Mouse (Mus musculus) hindbrain, postnatal 0 days (tissue): ENCODE measurements at regions not wholly inside any gene's neighbourhood (a gene's known extent, or its start where the extent isn't known, plus 50 kb on each side); places are given as distances from the start of the nearest gene placed in this dataset.

Experiments
- ATAC-seq: fragments of 200-750 bp; cut with Nextera tagmentation; 2 replicates; pipeline ENCODE4 v1.8.0; 2017; ENCODE audit warnings: mild to moderate bottlenecking, moderate TSS enrichment, moderate library complexity
- DNase-seq: peaks from one replicate; pipeline ENCODE4 v3.0.0-alpha.2; 2015; ENCODE audit warnings: low spot score
- H3K27ac ChIP-seq: fragments of 300-500 bp; sonication (generic); 2 replicates; pipeline ENCODE4 v1.5.1; 2014; ENCODE audit warnings: mild to moderate bottlenecking
- H3K27me3 ChIP-seq: fragments of 300-500 bp; sonication (generic); 2 replicates; pipeline ENCODE4 v1.6.1; 2014; ENCODE audit warnings: low read length, mixed read lengths; ENCODE audit not compliant: insufficient read depth
- H3K36me3 ChIP-seq: fragments of 300-500 bp; sonication (generic); 2 replicates; pipeline ENCODE4 v1.6.1; 2014; ENCODE audit warnings: low read length, mixed read lengths; ENCODE audit not compliant: insufficient read depth
- H3K4me1 ChIP-seq: fragments of 300-500 bp; sonication (generic); 2 replicates; pipeline ENCODE4 v1.6.1; 2014; ENCODE audit warnings: antibody characterized with exemption, low read length, mixed read lengths; ENCODE audit not compliant: insufficient read depth
- H3K4me2 ChIP-seq: fragments of 300-500 bp; sonication (generic); 2 replicates; pipeline ENCODE4 v1.6.1; 2014; ENCODE audit warnings: low read depth, mild to moderate bottlenecking, low read length, moderate library complexity, mixed read lengths
- H3K4me3 ChIP-seq: fragments of 300-500 bp; sonication (generic); 2 replicates; pipeline ENCODE4 v1.5.1; 2014; ENCODE audit warnings: low read length
- H3K9ac ChIP-seq: fragments of 300-500 bp; sonication (generic); replicated peaks from 2 replicates; pipeline ENCODE4 v1.6.1; 2014; ENCODE audit warnings: mild to moderate bottlenecking, low read length, moderate library complexity, mixed read lengths
- H3K9me3 ChIP-seq: fragments of 300-500 bp; sonication (generic); 2 replicates; pipeline ENCODE4 v1.6.1; 2016; ENCODE audit warnings: low read length, mixed read lengths
- CTCF ChIP-seq: IDR thresholded peaks from 2 replicates; pipeline ENCODE4 v1.5.1; 2016; ENCODE audit warnings: antibody characterized with exemption, control low read depth, low read depth
- WGBS: fragments of 180-500 bp; shearing (Covaris S2); extraction: QIAGEN DNeasy Blood & Tissue Kit; methylation state at CpG from one replicate; pipeline ENCODE4 v1.1.7; 2014; 5-methylcytosine and 5-hydroxymethylcytosine counted together

DNA sequence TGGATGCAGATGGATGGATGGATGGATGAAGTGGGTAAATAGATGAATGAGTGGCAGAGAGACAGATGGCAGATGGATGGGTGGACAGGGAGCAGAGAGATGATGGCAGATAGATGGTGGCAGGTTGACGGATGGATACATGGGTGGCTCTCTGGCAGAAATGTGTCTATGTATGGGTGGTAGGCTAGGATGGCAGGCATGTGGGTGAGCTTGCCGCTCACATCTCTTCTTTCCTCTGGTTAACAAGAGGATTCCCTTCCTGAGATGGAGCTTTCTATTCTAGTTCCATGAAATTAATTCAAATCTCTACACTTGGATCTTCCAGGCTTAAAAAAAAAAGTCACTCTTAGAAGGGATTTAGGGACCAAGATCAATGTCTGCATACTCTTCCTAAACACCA lies 101.1 kb downstream of the Cyp26b1 start:
- Histone ChIP-seq H3K4me3 (no peak overlapping the region), H3K4me2 (no peak overlapping the region), H3K27me3 (no peaks in the 10 kb centered on the region), H3K9ac (no peak overlapping the region), H3K9me3 (no peaks in the 10 kb centered on the region), H3K4me1 (no peaks in the 10 kb centered on the region), H3K27ac (no peak overlapping the region), H3K36me3 (no peaks in the 10 kb centered on the region)
- 87% methylated on average over 2 of the region's 2 CpGs for WGBS
- ATAC-seq, result no peak
- no peak for DNase-seq
- TF ChIP-seq CTCF, result no peak

DNA sequence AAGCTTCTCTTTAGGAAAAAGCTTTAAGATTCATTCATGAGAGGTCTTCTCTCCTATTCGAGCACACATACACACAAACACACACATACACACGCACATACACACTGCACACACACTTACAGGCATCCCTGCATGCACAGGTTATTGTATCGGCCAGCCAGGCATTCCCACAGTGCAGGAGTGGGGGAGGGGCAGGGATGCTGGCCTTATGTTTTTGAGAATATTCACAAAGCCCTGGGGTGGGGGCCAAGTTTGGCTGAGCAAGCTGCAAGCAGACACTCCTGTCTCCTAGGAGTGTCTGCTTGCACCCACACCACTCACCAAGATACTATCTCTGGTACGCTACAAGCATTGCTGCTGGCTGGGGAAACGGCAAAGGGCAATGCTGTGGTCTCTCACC lies 102.6 kb downstream of the Cyp26b1 start:
- Histone ChIP-seq H3K4me1 (no peaks in the 10 kb centered on the region), H3K36me3 (no peaks in the 10 kb centered on the region), H3K4me3 (no peak overlapping the region), H3K9ac (no peak overlapping the region), H3K27ac (no peak overlapping the region), H3K4me2 (no peak overlapping the region), H3K27me3 (no peaks in the 10 kb centered on the region), H3K9me3 (no peaks in the 10 kb centered on the region)
- ATAC-seq (no peak), DNase-seq (no peak)
- no peak for TF ChIP-seq CTCF
- WGBS, result 68% methylated on average over 5 of the region's 5 CpGs

DNA sequence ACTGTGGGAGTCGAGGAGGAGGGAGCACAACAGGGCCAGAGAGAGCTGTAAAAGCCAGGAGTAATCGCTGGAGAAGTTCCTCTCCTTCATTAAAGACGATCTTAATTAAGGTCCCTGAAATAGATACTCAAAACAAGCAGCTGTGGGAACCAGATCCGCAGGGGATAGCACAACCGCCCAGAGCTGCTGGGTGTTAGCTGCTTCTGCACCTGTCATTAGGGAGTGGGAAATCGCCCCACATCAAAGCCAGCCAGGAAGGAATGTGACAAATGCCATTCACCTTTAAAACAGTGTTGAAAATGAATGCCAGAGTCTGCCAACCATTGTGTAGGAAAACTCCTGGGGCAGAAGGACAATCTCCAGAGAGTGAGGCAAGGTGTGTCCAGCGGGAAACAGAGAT lies 112.5 kb downstream of the Cyp26b1 start:
- H3K9me3 ChIP-seq, result no peaks in the 10 kb centered on the region
- H3K4me1 ChIP-seq, result peaks cover 5% of the 10 kb centered on the region
- no peaks in the 10 kb centered on the region for H3K36me3 ChIP-seq
- no peak for ATAC-seq
- no peak for TF ChIP-seq CTCF
- no peaks in the 10 kb centered on the region for H3K27me3 ChIP-seq
- no peak overlapping the region for H3K27ac ChIP-seq
- no peak overlapping the region for H3K9ac ChIP-seq
- H3K4me2 ChIP-seq, result no peak overlapping the region
- no peak overlapping the region for H3K4me3 ChIP-seq
- DNase-seq, result no peak
- WGBS, result 53% methylated on average over 7 of the region's 7 CpGs

GRCm38 (mm10) chr6:84477072-84477471 lies 116.6 kb downstream of the Cyp26b1 start:
- Histone ChIP-seq H3K4me3 (no peak overlapping the region), H3K4me2 (no peak overlapping the region), H3K9ac (no peak overlapping the region), H3K27me3 (no peaks in the 10 kb centered on the region), H3K9me3 (no peaks in the 10 kb centered on the region), H3K27ac (no peak overlapping the region), H3K4me1 (peaks cover 5% of the 10 kb centered on the region), H3K36me3 (no peaks in the 10 kb centered on the region)
- WGBS, result 35% methylated on average over 6 of the region's 6 CpGs
- ATAC-seq (peak; percentile 45; the same call in 1 of the 2 replicates), DNase-seq (no peak)
- no peak for TF ChIP-seq CTCF

DNA sequence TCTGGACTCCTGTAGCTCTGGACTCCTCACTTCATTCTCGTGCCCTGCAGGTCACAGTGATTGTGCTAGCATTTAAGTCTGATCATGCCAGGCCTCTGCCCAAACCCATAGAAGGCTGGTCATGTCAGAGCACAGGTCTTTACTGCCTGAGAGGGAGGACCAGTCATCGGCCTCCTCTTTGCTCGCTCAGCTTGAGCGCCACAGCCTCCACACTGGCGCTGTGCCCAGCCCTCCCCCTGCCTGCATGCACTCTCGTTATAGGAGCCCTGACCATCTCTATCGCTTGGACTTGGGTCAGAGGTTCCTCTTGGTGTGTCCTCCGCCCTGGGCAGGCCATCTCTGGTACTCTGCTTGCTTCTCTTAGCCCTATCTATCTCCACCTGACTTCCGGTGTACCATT lies 117.2 kb downstream of the Cyp26b1 start:
- WGBS, result 40% methylated on average over 9 of the region's 9 CpGs
- no peaks in the 10 kb centered on the region for H3K36me3 ChIP-seq
- H3K4me3 ChIP-seq, result no peak overlapping the region
- H3K9me3 ChIP-seq, result no peaks in the 10 kb centered on the region
- no peak for TF ChIP-seq CTCF
- 0 out of 2 replicates have a peak overlapping the region, but pooled peaks have one; percentile 13 for H3K4me2 ChIP-seq
- H3K27ac ChIP-seq, result no peak overlapping the region
- no peak overlapping the region for H3K9ac ChIP-seq
- ATAC-seq, result peak; percentile 21; the same call in 1 of the 2 replicates
- H3K27me3 ChIP-seq, result no peaks in the 10 kb centered on the region
- H3K4me1 ChIP-seq, result peaks cover 5% of the 10 kb centered on the region
- peak; percentile 54 for DNase-seq

GRCm38 (mm10) chr6:84474835-84475234 lies 118.9 kb downstream of the Cyp26b1 start:
- Histone ChIP-seq H3K36me3 (no peaks in the 10 kb centered on the region), H3K4me2 (no peak overlapping the region), H3K9me3 (no peaks in the 10 kb centered on the region), H3K4me1 (peaks cover 5% of the 10 kb centered on the region), H3K27me3 (no peaks in the 10 kb centered on the region), H3K9ac (no peak overlapping the region), H3K4me3 (no peak overlapping the region), H3K27ac (no peak overlapping the region)
- DNase-seq (no peak), ATAC-seq (no peak)
- no peak for TF ChIP-seq CTCF

DNA sequence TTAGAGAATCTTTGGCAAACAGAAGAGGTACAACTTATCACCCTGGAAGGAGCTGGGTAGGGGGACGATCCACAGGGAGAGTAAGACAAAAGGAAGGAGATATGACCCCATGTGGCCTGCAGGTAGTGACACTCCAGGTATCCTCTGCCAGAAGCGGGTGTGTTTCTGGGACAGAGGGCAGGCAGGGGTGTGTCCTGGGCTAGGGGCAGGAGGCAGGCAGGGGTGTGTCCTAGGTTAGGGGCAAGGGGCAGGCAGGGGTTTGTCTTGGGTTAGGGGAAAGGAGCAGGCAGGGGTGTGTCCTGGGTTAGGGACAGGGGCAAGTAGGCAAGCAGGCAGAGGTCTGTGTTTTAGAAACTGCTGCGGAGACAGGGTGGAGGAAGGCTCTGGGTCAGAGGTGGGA lies 120.5 kb downstream of the Cyp26b1 start:
- H3K36me3 ChIP-seq, result no peaks in the 10 kb centered on the region
- H3K4me2 ChIP-seq, result no peak overlapping the region
- H3K27me3 ChIP-seq, result no peaks in the 10 kb centered on the region
- no peaks in the 10 kb centered on the region for H3K9me3 ChIP-seq
- TF ChIP-seq CTCF, result no peak
- H3K9ac ChIP-seq, result no peak overlapping the region
- no peak for DNase-seq
- peaks cover 5% of the 10 kb centered on the region for H3K4me1 ChIP-seq
- H3K4me3 ChIP-seq, result no peak overlapping the region
- no peak overlapping the region for H3K27ac ChIP-seq
- WGBS, result 69% methylated on average over 3 of the region's 3 CpGs
- no peak for ATAC-seq
